Mouse (Mus musculus) embryonic facial prominence, embryonic 11.5 days (tissue): ENCODE data around the gene Cyfip2. TPM values are rescaled to one million over a fixed set of nuclear protein-coding genes. Genes with fewer than 3 reads are reported as not detected.

ENCODE experiments used
- ATAC-seq: fragments of 200-750 bp; cut with Nextera tagmentation; replicated peaks from 2 replicates; pipeline ENCODE4 v1.8.0; 2017; ENCODE audit warnings: low read depth; ENCODE audit not compliant: insufficient number of reproducible peaks, low FRiP score, low TSS enrichment
- DNase-seq: peaks from one replicate; pipeline ENCODE4 v3.0.0-alpha.2; 2015; ENCODE audit warnings: low spot score
- H3K27ac ChIP-seq: fragments of 300-500 bp; sonication (generic); replicated peaks from 2 replicates; pipeline ENCODE4 v1.5.1; 2014; ENCODE audit warnings: mild to moderate bottlenecking, low read depth, low read length, control low read depth
- H3K27me3 ChIP-seq: fragments of 300-500 bp; sonication (generic); 2 replicates; pipeline ENCODE4 v1.6.1; 2014; ENCODE audit warnings: mild to moderate bottlenecking, low read length, moderate library complexity, mixed read lengths; ENCODE audit not compliant: control insufficient read depth, insufficient read depth
- H3K36me3 ChIP-seq: fragments of 300-500 bp; sonication (generic); replicated peaks from 2 replicates; pipeline ENCODE4 v1.6.1; 2014; ENCODE audit warnings: low read depth, mild to moderate bottlenecking, low read length, moderate library complexity, mixed read lengths; ENCODE audit not compliant: control insufficient read depth, insufficient read depth
- H3K4me1 ChIP-seq: fragments of 300-500 bp; sonication (generic); 2 replicates; pipeline ENCODE4 v1.6.1; 2014; ENCODE audit warnings: low read length, mixed read lengths; ENCODE audit not compliant: control insufficient read depth, insufficient read depth
- H3K4me2 ChIP-seq: fragments of 300-500 bp; sonication (generic); 2 replicates; pipeline ENCODE4 v1.6.1; 2014; ENCODE audit warnings: low read depth, mild to moderate bottlenecking, control low read depth, low read length, moderate library complexity
- H3K4me3 ChIP-seq: fragments of 300-500 bp; sonication (generic); 2 replicates; pipeline ENCODE4 v1.5.1; 2014; ENCODE audit warnings: low read depth, low read length, control low read depth
- H3K9ac ChIP-seq: fragments of 300-500 bp; sonication (generic); replicated peaks from 2 replicates; pipeline ENCODE4 v1.6.1; 2014; ENCODE audit warnings: mild to moderate bottlenecking, control low read depth, low read length
- H3K9me3 ChIP-seq: fragments of 300-500 bp; sonication (generic); replicated peaks from 2 replicates; pipeline ENCODE4 v1.6.1; 2016; ENCODE audit warnings: mild to moderate bottlenecking, low read length, inconsistent platforms, mixed read lengths; ENCODE audit not compliant: control insufficient read depth
- WGBS: fragments of 180-500 bp; shearing (Covaris S2); extraction: QIAGEN DNeasy Blood & Tissue Kit; methylation state at CpG from one replicate; pipeline ENCODE4 v1.1.7; 2014; 5-methylcytosine and 5-hydroxymethylcytosine counted together
- polyA plus RNA-seq: library from polyadenylated mRNA; unstranded; fragments of >200 nt; fragmentation: Nextera tagmentation; extraction: Ambion mirVana; gene quantifications from 2 replicates; pipeline ENCODE4 v1.2.1, GENCODE M21; 2014

The Cyfip2 gene
- polyA plus RNA-seq, 1 experiment from 2014 or later: 16.8 TPM

- H3K4me2 ChIP-seq: no peak overlapping the region
- no peaks in the 10 kb centered on the region for H3K36me3 ChIP-seq
- ATAC-seq (no peak), DNase-seq (no peak)
- no peak overlapping the region for H3K27ac ChIP-seq
- no peak overlapping the region for H3K9ac ChIP-seq
- no peaks in the 10 kb centered on the region for H3K27me3 ChIP-seq
- H3K4me1 ChIP-seq: no peaks in the 10 kb centered on the region
- 91% methylated on average over 11 of the region's 11 CpGs for WGBS
- H3K9me3 ChIP-seq: no peaks in the 10 kb centered on the region
- no peak overlapping the region for H3K4me3 ChIP-seq
Measured at GRCm38 (mm10) chr11:46294390-46294789, 18.3 kb downstream of the Cyfip2 start.

GRCm38 (mm10) chr11:46293491-46293890 lies 19.2 kb downstream of the Cyfip2 start:
- Histone ChIP-seq H3K9me3 (no peaks in the 10 kb centered on the region), H3K4me3 (no peak overlapping the region), H3K27me3 (no peaks in the 10 kb centered on the region), H3K4me1 (no peaks in the 10 kb centered on the region), H3K9ac (no peak overlapping the region), H3K36me3 (no peaks in the 10 kb centered on the region), H3K4me2 (no peak overlapping the region), H3K27ac (no peak overlapping the region)
- ATAC-seq (no peak), DNase-seq (no peak)
- 92% methylated on average over 5 of the region's 5 CpGs for WGBS

GRCm38 (mm10) chr11:46290988-46291405 lies 21.7 kb downstream of the Cyfip2 start:
- Histone ChIP-seq H3K4me3 (no peak overlapping the region), H3K9me3 (no peaks in the 10 kb centered on the region), H3K9ac (no peak overlapping the region), H3K36me3 (no peaks in the 10 kb centered on the region; the same call in 1 of the 2 replicates), H3K27ac (no peak overlapping the region), H3K27me3 (no peaks in the 10 kb centered on the region), H3K4me1 (no peaks in the 10 kb centered on the region), H3K4me2 (no peak overlapping the region)
- peak; percentile 73; the same call in 1 of the 2 replicates for ATAC-seq
- peak; percentile 35 for DNase-seq
- WGBS: 16% methylated on average over 10 of the region's 10 CpGs

GRCm38 (mm10) chr11:46289561-46289960 lies 23.1 kb downstream of the Cyfip2 start:
- 88% methylated on average over 9 of the region's 9 CpGs for WGBS
- Histone ChIP-seq H3K36me3 (no peaks in the 10 kb centered on the region; the same call in 1 of the 2 replicates), H3K4me1 (no peaks in the 10 kb centered on the region), H3K27me3 (no peaks in the 10 kb centered on the region), H3K9me3 (no peaks in the 10 kb centered on the region), H3K27ac (no peak overlapping the region), H3K4me3 (no peak overlapping the region), H3K4me2 (no peak overlapping the region), H3K9ac (no peak overlapping the region)
- DNase-seq (no peak), ATAC-seq (no peak)

- DNase-seq (no peak), ATAC-seq (no peak)
- Histone ChIP-seq H3K9ac (no peak overlapping the region), H3K4me3 (no peak overlapping the region), H3K4me1 (no peaks in the 10 kb centered on the region), H3K9me3 (no peaks in the 10 kb centered on the region), H3K27ac (no peak overlapping the region), H3K4me2 (no peak overlapping the region), H3K27me3 (no peaks in the 10 kb centered on the region), H3K36me3 (no peaks in the 10 kb centered on the region; the same call in 1 of the 2 replicates)
- WGBS: 80% methylated on average over 4 of the region's 4 CpGs
Measured at GRCm38 (mm10) chr11:46289022-46289421, 23.6 kb downstream of the Cyfip2 start.

GRCm38 (mm10) chr11:46288091-46288490 lies 24.6 kb downstream of the Cyfip2 start:
- DNase-seq (no peak), ATAC-seq (no peak)
- Histone ChIP-seq H3K4me1 (no peaks in the 10 kb centered on the region), H3K27me3 (no peaks in the 10 kb centered on the region), H3K27ac (no peak overlapping the region), H3K36me3 (no peaks in the 10 kb centered on the region; the same call in 1 of the 2 replicates), H3K9ac (no peak overlapping the region), H3K4me3 (no peak overlapping the region), H3K9me3 (no peaks in the 10 kb centered on the region), H3K4me2 (no peak overlapping the region)
- WGBS: 68% methylated on average over 5 of the region's 5 CpGs

- ATAC-seq: no peak
- Histone ChIP-seq H3K4me2 (no peak overlapping the region), H3K9ac (no peak overlapping the region), H3K27ac (no peak overlapping the region), H3K4me1 (no peaks in the 10 kb centered on the region), H3K36me3 (no peaks in the 10 kb centered on the region; the same call in 1 of the 2 replicates), H3K27me3 (no peaks in the 10 kb centered on the region), H3K4me3 (no peak overlapping the region), H3K9me3 (no peaks in the 10 kb centered on the region)
- 54% methylated on average over 6 of the region's 6 CpGs for WGBS
- DNase-seq: no peak
Measured at GRCm38 (mm10) chr11:46286803-46287202, 25.9 kb downstream of the Cyfip2 start.

- Histone ChIP-seq H3K27ac (no peak overlapping the region), H3K9ac (no peak overlapping the region), H3K27me3 (no peaks in the 10 kb centered on the region), H3K4me2 (no peak overlapping the region), H3K9me3 (no peaks in the 10 kb centered on the region), H3K36me3 (no peaks in the 10 kb centered on the region; the same call in 1 of the 2 replicates), H3K4me3 (no peak overlapping the region), H3K4me1 (no peaks in the 10 kb centered on the region)
- ATAC-seq (no peak), DNase-seq (no peak)
- 94% methylated on average over 6 of the region's 6 CpGs for WGBS
Measured at GRCm38 (mm10) chr11:46283800-46284199, 28.9 kb downstream of the Cyfip2 start.
